Mouse (Mus musculus) large intestine, adult 2 months (tissue): Measurements from ENCODE around the gene Ppp2r3a. TPM values are rescaled to one million over a fixed set of nuclear protein-coding genes. Genes with fewer than 3 reads are reported as not detected.

ENCODE experiments used
- polyA plus RNA-seq: library from polyadenylated mRNA; depleted of rRNA; stranded (reverse); fragments of >200 nt; gene quantifications from 2 replicates; pipeline ENCODE4 v1.2.3, GENCODE M21; 2012; rRNA removed

Gene Ppp2r3a
- polyA plus RNA-seq, 1 experiment = 1.8 TPM

Other genes starting within 250 kb of the Ppp2r3a start
- gene Pccb, start 216.9 kb downstream of the Ppp2r3a start, polyA plus RNA-seq = 71.8 and 99.1 TPM in 2 replicates
- gene Msl2, start 177.7 kb downstream of the Ppp2r3a start, polyA plus RNA-seq = 11.2 and 15.5 TPM in 2 replicates